Mouse (Mus musculus) Patski (cell line): ENCODE data around the gene Gm2115. TPM values are rescaled to one million over a fixed set of nuclear protein-coding genes. Genes with fewer than 3 reads are reported as not detected.

Source experiments
- ATAC-seq: fragments of 100-300 bp; one replicate; pipeline ENCODE4 v1.8.0; 2021
- CTCF ChIA-PET: fragments of 350-600 bp; sonication (Branson Sonifier 250); formaldehyde crosslinking; loops from one replicate; lab custom pipeline; 2022; ENCODE audit warnings: inconsistent platforms; lab: Charles Lee
- POLR2A ChIA-PET: fragments of 350-600 bp; sonication (Branson Sonifier 250); formaldehyde crosslinking; loops from one replicate; lab custom pipeline; 2022; ENCODE audit warnings: antibody characterized with exemption, inconsistent platforms; lab: Charles Lee
- DNase-seq: peaks from one replicate; pipeline ENCODE4 v3.0.0-alpha.2; 2011; ENCODE audit warnings: low read depth, low spot score
- H3K27me3 ChIP-seq: fragments of 371-371 bp; one replicate; pipeline ENCODE4 v1.5.1; 2021
- CTCF ChIP-seq: fragments of 100-300 bp; IDR thresholded peaks from one replicate; pipeline ENCODE4 v1.5.1; 2021
- in situ Hi-C: fragments of 300-500 bp; cut with MboI; formaldehyde crosslinking; loops from 3 replicates; pipeline ENCODE4 v1.11.1; 2018; ENCODE audit warnings: low pct_unique_long_range_greater_than_20kb, mixed read lengths
- polyA plus RNA-seq: library from polyadenylated mRNA; unstranded; gene quantifications from one replicate; pipeline ENCODE4 v1.2.3, GENCODE M21; 2021

Gm2115 gene
- polyA plus RNA-seq, 1 experiment from 2014 or later = 59.2 TPM

DNA sequence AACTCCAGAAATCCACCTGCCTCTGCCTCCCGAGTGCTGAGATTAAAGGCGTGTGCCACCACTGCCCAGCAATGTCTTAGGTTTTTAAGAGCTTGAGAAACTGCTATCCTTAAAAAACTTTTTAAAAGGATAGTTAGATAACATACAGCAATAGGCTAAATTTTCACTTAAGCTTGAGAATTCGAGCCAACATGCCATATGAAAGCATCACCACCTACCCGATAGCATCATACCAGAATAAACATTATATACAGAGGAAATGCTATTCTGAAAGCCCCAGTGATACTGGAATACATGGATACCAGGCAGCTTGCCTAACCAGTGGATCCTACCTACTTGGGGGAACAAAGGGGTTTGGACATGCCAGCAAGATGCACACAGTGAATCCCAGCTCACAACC, 95.0 kb downstream of the Gm2115 start:
- no peaks in the 10 kb centered on the region for H3K27me3 ChIP-seq
- TF ChIP-seq CTCF = no peak
- in situ Hi-C loops = no loop called here
- no peak for ATAC-seq
- no peak for DNase-seq
- CTCF ChIA-PET = no interaction called here
- POLR2A ChIA-PET = interaction anchor here (1.2 kb wide), 1 partner anchor 13 kb away, joined by 3 read pairs; no protein-coding TSS in a partner anchor

DNA sequence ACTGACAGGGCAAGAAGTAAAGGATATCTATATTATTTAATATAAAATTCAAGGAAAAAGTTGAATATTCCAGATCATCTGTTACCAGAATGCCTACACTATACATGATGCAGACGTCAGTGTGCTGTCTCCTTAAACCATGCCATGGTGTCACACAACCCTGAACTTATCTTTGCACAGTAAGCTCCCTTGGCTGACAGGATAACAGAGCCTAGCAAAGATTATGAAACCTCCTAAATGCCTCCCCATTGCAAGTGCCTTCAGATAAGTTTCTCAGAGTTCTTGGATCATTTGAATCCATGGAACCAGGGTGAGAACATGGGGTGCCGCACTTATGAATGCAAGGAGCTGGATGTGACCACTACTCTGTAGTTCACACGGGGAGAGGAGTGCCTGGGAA, 103.1 kb downstream of the Gm2115 start:
- in situ Hi-C loops = no loop called here
- ChIA-PET CTCF (no interaction called here), POLR2A (no interaction called here)
- TF ChIP-seq CTCF = no peak
- no peaks in the 10 kb centered on the region for H3K27me3 ChIP-seq
- DNase-seq (no peak), ATAC-seq (no peak)

Other genes starting within 250 kb of the Gm2115 start
- 118 TPM for gene Arnt2, start 118.8 kb upstream of the Gm2115 start, polyA plus RNA-seq
- gene Fah, start 77.8 kb downstream of the Gm2115 start, polyA plus RNA-seq = 22.5 TPM
- gene Zfand6, start 161.0 kb downstream of the Gm2115 start, polyA plus RNA-seq = 187 TPM